In genomic region chr9:52125225-52125624, GRCm38 (mm10) we compare ENCODE assay signal across 26 mouse cellular contexts. TPM values are rescaled to one million over a fixed set of nuclear protein-coding genes. Genes with fewer than 3 reads are reported as not detected.
DNase-seq lines count a peak whose midpoint lies in the region; ATAC-seq and TF ChIP-seq lines count a peak whose summit lies in the region.
"Had no signal": no experiment of that assay in that cellular context is flagged by ENCODE, and none has a peak within 500 bp of the region (broad histone marks: within the 10 kb centered on the region; RNA-seq: fewer than 3 reads in every experiment).

No protein-coding gene starts in this region.

- peaks cover 28% of the 10 kb centered on the region for H3K36me3 ChIP-seq in midbrain, embryonic 13.5 days
- peaks cover 78% of the 10 kb centered on the region for H3K36me3 ChIP-seq in midbrain, embryonic 10.5 days
- H3K36me3 ChIP-seq in thymus, adult 2 months (ENCODE audit: control insufficient read depth, insufficient read depth, low read length) = no peaks in the 10 kb centered on the region

- no peak for TF ChIP-seq POLR2A in thymus, adult 2 months (IDR thresholded peaks at IDR 0.05; ENCODE audit: control insufficient read depth, extremely low read depth, insufficient read depth, low read length, poor library complexity)

- H3K4me3 ChIP-seq in midbrain, embryonic 13.5 days (replicated peaks) = no peak overlapping the region
- no peak overlapping the region for H3K4me3 ChIP-seq in midbrain, embryonic 10.5 days
- no peak overlapping the region for H3K4me3 ChIP-seq in thymus, adult 2 months (ENCODE audit: control insufficient read depth, insufficient read depth, low read length)
- H3K4me3 ChIP-seq: embryonic facial prominence, embryonic 13.5 days; embryonic facial prominence, embryonic 15.5 days; erythroblast, embryonic 14.5 days; forebrain, embryonic 10.5 days; forebrain, embryonic 12.5 days had no signal

- no peaks in the 10 kb centered on the region for H3K9me3 ChIP-seq in midbrain, embryonic 13.5 days
- no peaks in the 10 kb centered on the region for H3K9me3 ChIP-seq in midbrain, embryonic 10.5 days (replicated peaks)
- H3K9me3 ChIP-seq: embryonic facial prominence, embryonic 13.5 days; embryonic facial prominence, embryonic 15.5 days; forebrain, embryonic 10.5 days; forebrain, embryonic 12.5 days; G1E had no signal

- 0 out of 2 replicates have a peak, but pooled peaks cover 6% of the 10 kb centered on the region for H3K4me1 ChIP-seq in midbrain, embryonic 13.5 days (replicated peaks)
- H3K4me1 ChIP-seq in midbrain, embryonic 10.5 days = no peaks in the 10 kb centered on the region
- no peaks in the 10 kb centered on the region for H3K4me1 ChIP-seq in thymus, adult 2 months (replicated peaks; ENCODE audit: control insufficient read depth, insufficient read depth, low read length)
- H3K4me1 ChIP-seq: embryonic facial prominence, embryonic 13.5 days; embryonic facial prominence, embryonic 15.5 days; forebrain, embryonic 10.5 days had no signal

- H3K4me2 ChIP-seq in midbrain, embryonic 13.5 days (replicated peaks) = no peak overlapping the region
- H3K4me2 ChIP-seq: embryonic facial prominence, embryonic 13.5 days; embryonic facial prominence, embryonic 15.5 days; forebrain, embryonic 12.5 days had no signal

- DNase-seq in midbrain, embryonic 10.5 days (ENCODE audit: low spot score) = no peak
- peak; percentile 27 for DNase-seq in ES-CJ7 (ENCODE audit: low read depth, low spot score)
- peak; percentile 42 for DNase-seq in R1 (ENCODE audit: low read depth, low spot score)
- peak; percentile 59 for DNase-seq in ZHBTc4 (ENCODE audit: low read depth, low spot score)
- DNase-seq in thymus, adult 2 months = no peak
- DNase-seq: adrenal gland, adult 2 months; adrenal gland, postnatal 10 days; adrenal gland, postnatal 25 days; cerebellum, adult 11-12 months; cerebellum, adult 8-10 months; cerebellum, adult 9-11 months; cerebellum, postnatal 14 days; cerebellum, postnatal 36 days; embryo, embryonic 11 days had no signal

- ATAC-seq in midbrain, embryonic 13.5 days = no peak
- ATAC-seq in monocyte, adult 5-6 weeks (replicated peaks; ENCODE audit: insufficient number of reproducible peaks, low FRiP score, low TSS enrichment, poor library complexity, severe bottlenecking) = no peak
- ATAC-seq in cerebellum, adult (ENCODE audit: insufficient number of reproducible peaks, low FRiP score, low TSS enrichment) = no peak
- ATAC-seq: forebrain, embryonic 14.5 days; forebrain, embryonic 16.5 days; Patski had no signal

- 97% methylated on average over 6 of the region's 6 CpGs for whole genome bisulfite sequencing in midbrain, embryonic 13.5 days
- WGBS in midbrain, embryonic 10.5 days = 98% methylated on average over 6 of the region's 6 CpGs
- 94% methylated on average over 6 of the region's 6 CpGs for WGBS in thymus, adult 2 months

- no peaks in the 10 kb centered on the region for H3K27me3 ChIP-seq in midbrain, embryonic 13.5 days
- no peaks in the 10 kb centered on the region for H3K27me3 ChIP-seq in midbrain, embryonic 10.5 days (ENCODE audit: low read depth, poor library complexity, severe bottlenecking)
- no peaks in the 10 kb centered on the region for H3K27me3 ChIP-seq in thymus, adult 2 months (ENCODE audit: control insufficient read depth, insufficient read depth, low read length)
- H3K27me3 ChIP-seq: embryonic facial prominence, embryonic 13.5 days; embryonic facial prominence, embryonic 15.5 days; forebrain, embryonic 12.5 days; Patski had no signal

- no peak for TF ChIP-seq CTCF in thymus, adult 2 months (IDR thresholded peaks at IDR 0.05; ENCODE audit: borderline replicate concordance, control insufficient read depth, extremely low read depth, insufficient read depth, low read length, poor library complexity)

- H3K27ac ChIP-seq in midbrain, embryonic 13.5 days = 0 out of 2 replicates have a peak overlapping the region, but pooled peaks have one; percentile 7
- H3K27ac ChIP-seq in midbrain, embryonic 10.5 days (replicated peaks) = no peak overlapping the region
- H3K27ac ChIP-seq in thymus, adult 2 months (ENCODE audit: control insufficient read depth, insufficient read depth, low read length) = no peak overlapping the region
- H3K27ac ChIP-seq: embryonic facial prominence, embryonic 13.5 days; embryonic facial prominence, embryonic 15.5 days; forebrain, embryonic 10.5 days; forebrain, embryonic 12.5 days had no signal

- H3K9ac ChIP-seq in midbrain, embryonic 13.5 days (replicated peaks) = no peak overlapping the region
- H3K9ac ChIP-seq: embryonic facial prominence, embryonic 13.5 days; embryonic facial prominence, embryonic 15.5 days; forebrain, embryonic 12.5 days had no signal

RNA-seq across cellular contexts. Expression of gene Zc3h12c, which starts 43.1 kb away (rescaled TPM):
- polyA plus RNA-seq in midbrain, embryonic 13.5 days (2015; fragmentation: Nextera tagmentation; extraction: Ambion mirVana) = 10.8 and 10.9 TPM in 2 replicates
- 6.9 and 9.6 TPM in 2 replicates for polyA plus RNA-seq in midbrain, embryonic 10.5 days (2016; fragmentation: Nextera tagmentation; extraction: Ambion mirVana)
- total RNA-seq in monocyte, adult 5-6 weeks (2017) = 3.9 to 5.5 TPM (median 4.3 TPM) in 3 replicates
- 1.5 and 1.7 TPM in 2 replicates for polyA plus RNA-seq in thymus, adult 2 months (2012; rRNA removed)
- polyA plus RNA-seq: erythroblast, embryonic 14.5 days had no signal

Comparison
In these comparisons a context has a peak if more than half of its experiments do, and no peak if none do; other contexts are left out.
1. DNase-seq: peak in ES-CJ7 (single experiment), R1 (single experiment) and ZHBTc4 (single experiment); none in midbrain, embryonic 10.5 days (single experiment) and thymus, adult 2 months (single experiment).